Mouse (Mus musculus) common myeloid progenitor, adult 5-6 weeks (primary cell): ENCODE measurements around the gene Olfr895. TPM values are rescaled to one million over a fixed set of nuclear protein-coding genes. Genes with fewer than 3 reads are reported as not detected.

Source experiments
- ATAC-seq: replicated peaks from 2 replicates; pipeline ENCODE4 v1.8.0; 2016; ENCODE audit warnings: low read depth, mild to moderate bottlenecking, moderate TSS enrichment, inconsistent platforms; ENCODE audit not compliant: poor library complexity, severe bottlenecking
- total RNA-seq: library from RNA; stranded (forward); fragments of 200-1000, 187-1606 nt; gene quantifications from 2 replicates; pipeline ENCODE4 v1.2.3, GENCODE M21; 2017

The Olfr895 gene
- not detected in 2 replicates for total RNA-seq

- ATAC-seq: no peak
Observed at GRCm38 (mm10) chr9:38267551-38267950, at the start of gene Olfr895. Gene Olfr895 (plus strand): TSS chr9:38267851.

GRCm38 (mm10) chr9:38252474-38252873, 15.2 kb upstream of the Olfr895 start, which contains the start of gene Olfr143:
Gene Olfr143 (plus strand): TSS chr9:38252774.
- no peak for ATAC-seq

DNA sequence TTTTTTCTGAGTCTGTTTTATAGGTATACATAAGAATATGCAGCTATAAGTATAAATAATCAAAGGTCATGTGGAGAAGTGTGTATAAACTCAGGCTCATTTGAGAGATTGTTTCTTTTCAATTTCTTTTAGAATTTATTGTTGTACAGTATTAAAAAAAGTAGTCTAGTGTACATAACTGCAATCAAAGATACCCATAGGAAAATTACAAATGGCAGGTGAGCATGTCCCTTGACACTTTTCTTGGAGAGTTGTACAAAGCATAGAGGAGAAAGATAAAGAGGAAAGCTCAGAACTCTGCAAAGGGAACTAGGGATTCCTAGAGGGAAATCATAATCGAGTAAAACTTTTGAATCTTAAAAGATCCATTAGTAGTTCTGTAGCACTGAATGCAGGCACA, 23.2 kb downstream of the Olfr895 start, which contains the start of gene Olfr896-ps1:
Gene Olfr896-ps1 (plus strand): TSS at position 301 of the 400 bp plus-strand sequence.
- ATAC-seq: no peak

Other genes with a start within 250 kb of the Olfr895 start
- not detected in 2 replicates for gene Olfr883, start 242.0 kb upstream of the Olfr895 start, total RNA-seq
- not detected in 2 replicates for gene Olfr884, start 221.3 kb upstream of the Olfr895 start, total RNA-seq
- gene Olfr885, start 206.5 kb upstream of the Olfr895 start, total RNA-seq: not detected in 2 replicates
- not detected in 2 replicates for gene Olfr887, start 183.8 kb upstream of the Olfr895 start, total RNA-seq
- not detected in 2 replicates for gene Olfr888, start 159.7 kb upstream of the Olfr895 start, total RNA-seq
- 0.05 TPM in 1 of 2 replicates, not detected in the other for gene Olfr889, start 152.7 kb upstream of the Olfr895 start, total RNA-seq
- not detected in 2 replicates for gene Olfr890, start 125.3 kb upstream of the Olfr895 start, total RNA-seq
- not detected in 2 replicates for gene Olfr891, start 87.0 kb upstream of the Olfr895 start, total RNA-seq
- gene Olfr893, start 59.5 kb upstream of the Olfr895 start, total RNA-seq: not detected in 2 replicates
- not detected in 2 replicates for gene Olfr894, start 49.8 kb upstream of the Olfr895 start, total RNA-seq
- gene Olfr143, start 15.1 kb upstream of the Olfr895 start, total RNA-seq: not detected in 2 replicates
- not detected in 2 replicates for gene Olfr896-ps1, start 23.3 kb downstream of the Olfr895 start, total RNA-seq
- not detected in 2 replicates for gene Olfr25, start 61.2 kb downstream of the Olfr895 start, total RNA-seq
- not detected in 2 replicates for gene Olfr898, start 80.6 kb downstream of the Olfr895 start, total RNA-seq
- not detected in 2 replicates for gene Olfr250, start 99.0 kb downstream of the Olfr895 start, total RNA-seq
- not detected in 2 replicates for gene Olfr251, start 109.2 kb downstream of the Olfr895 start, total RNA-seq
- gene Olfr147, start 133.8 kb downstream of the Olfr895 start, total RNA-seq: not detected in 2 replicates
- gene Olfr901, start 161.6 kb downstream of the Olfr895 start, total RNA-seq: not detected in 2 replicates
- gene Olfr902, start 179.8 kb downstream of the Olfr895 start, total RNA-seq: not detected in 2 replicates
- not detected in 2 replicates for gene Olfr904, start 195.3 kb downstream of the Olfr895 start, total RNA-seq
- not detected in 2 replicates for gene Olfr905, start 203.3 kb downstream of the Olfr895 start, total RNA-seq
- gene Olfr906, start 219.2 kb downstream of the Olfr895 start, total RNA-seq: not detected in 2 replicates
- gene Olfr907, start 227.9 kb downstream of the Olfr895 start, total RNA-seq: not detected in 2 replicates